ENCODE assay signal across 8 mouse cellular contexts in the genomic region with DNA sequence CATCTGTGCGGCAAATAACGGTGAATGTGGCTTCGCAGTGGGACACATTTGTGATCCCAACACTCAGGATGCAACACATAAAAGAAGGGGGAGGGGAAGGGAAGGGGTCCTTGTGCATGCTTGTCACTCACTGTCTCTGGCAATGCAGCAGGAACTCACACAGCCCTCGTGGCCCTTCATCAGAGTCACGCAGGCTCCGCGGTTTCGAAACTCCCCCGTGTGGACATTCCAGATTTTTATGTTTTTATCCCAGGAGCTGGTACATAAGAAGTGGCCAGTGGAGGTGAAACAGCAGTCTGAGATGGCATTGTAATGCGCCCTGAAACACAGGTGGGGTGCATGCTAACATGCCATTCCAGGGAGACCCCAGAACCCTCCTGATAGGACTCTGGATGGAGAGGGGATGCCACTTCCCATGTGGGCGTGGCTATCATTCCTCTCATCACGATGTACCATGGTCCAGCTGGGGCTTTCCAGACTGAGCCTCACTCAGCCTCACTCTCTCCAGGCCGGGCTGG. TPM values are rescaled to one million over a fixed set of nuclear protein-coding genes. Genes with fewer than 3 reads are reported as not detected.
A peak's percentile ranks its signal among the peaks of the same experiment; 100 is the strongest.
DNase-seq lines count a peak whose midpoint lies in the region; ATAC-seq and TF ChIP-seq lines count a peak whose summit lies in the region.

No protein-coding gene starts in this region.

- peak overlapping the region; percentile 53 for H3K4me2 ChIP-seq in heart, embryonic 15.5 days
- H3K4me2 ChIP-seq in lung, postnatal 0 days (replicated peaks; ENCODE audit: low read depth, low read length): no peak overlapping the region; the same call in 1 of the 2 replicates

- WGBS in heart, embryonic 15.5 days: 9% methylated on average over 13 of the region's 13 CpGs
- WGBS in lung, postnatal 0 days: 8% methylated on average over 12 of the region's 13 CpGs

- no peak for ATAC-seq in heart, embryonic 15.5 days (replicated peaks; ENCODE audit: insufficient number of reproducible peaks, insufficient read depth, low FRiP score, low read depth)
- ATAC-seq in lung, postnatal 0 days: peak; percentile 62

- H3K9me3 ChIP-seq in heart, embryonic 15.5 days (replicated peaks): no peaks in the 10 kb centered on the region
- H3K9me3 ChIP-seq in lung, postnatal 0 days (ENCODE audit: low read length): no peaks in the 10 kb centered on the region

- TF ChIP-seq CTCF in lung, postnatal 0 days (IDR thresholded peaks at IDR 0.05): peak; percentile 56

- no peaks in the 10 kb centered on the region for H3K36me3 ChIP-seq in heart, embryonic 15.5 days
- no peaks in the 10 kb centered on the region for H3K36me3 ChIP-seq in lung, postnatal 0 days (ENCODE audit: insufficient read depth, low read length)

- no peak overlapping the region for H3K27ac ChIP-seq in heart, embryonic 15.5 days
- no peak overlapping the region for H3K27ac ChIP-seq in lung, postnatal 0 days (ENCODE audit: low read length)

- intact Hi-C loops in gastrocnemius, postnatal 14 days (cut with DNase I; ENCODE audit: low total_unique reads): no loop called here

- peak overlapping the region; percentile 28 for H3K4me3 ChIP-seq in heart, embryonic 15.5 days
- no peak overlapping the region for H3K4me3 ChIP-seq in lung, postnatal 0 days (ENCODE audit: low read depth, low read length)

- H3K9ac ChIP-seq in heart, embryonic 15.5 days: no peak overlapping the region
- H3K9ac ChIP-seq in lung, postnatal 0 days (replicated peaks; ENCODE audit: low read depth): no peak overlapping the region

- no peak for TF ChIP-seq EP300 in lung, postnatal 0 days (IDR thresholded peaks at IDR 0.05)

- peaks cover 5% of the 10 kb centered on the region for H3K4me1 ChIP-seq in heart, embryonic 15.5 days (replicated peaks)
- no peaks in the 10 kb centered on the region for H3K4me1 ChIP-seq in lung, postnatal 0 days (ENCODE audit: insufficient read depth, low read depth, low read length)

- no peaks in the 10 kb centered on the region for H3K27me3 ChIP-seq in heart, embryonic 15.5 days
- no peaks in the 10 kb centered on the region for H3K27me3 ChIP-seq in lung, postnatal 0 days (replicated peaks; ENCODE audit: insufficient read depth, low read length)

- DNase-seq in right cerebral cortex, adult 18-20 months: peak; percentile 29
- DNase-seq in right cerebral cortex, postnatal 14 days: no peak
- peak; percentile 75 for DNase-seq in embryo, embryonic 11 days
- DNase-seq in kidney, postnatal 10 days: peak; percentile 59
- peak; percentile 36 for DNase-seq in lung, postnatal 0 days (ENCODE audit: low spot score)
- peak; percentile 35 for DNase-seq in right cerebral cortex, postnatal 4 days
- no peak for DNase-seq in gastrocnemius, postnatal 14 days

RNA-seq across cellular contexts. Expression of gene Lrp3, which starts 36.8 kb away (rescaled TPM):
- polyA plus RNA-seq in heart, embryonic 15.5 days (2015; fragmentation: Nextera tagmentation; extraction: Ambion mirVana): 1.8 and 2.9 TPM in 2 replicates
- polyA plus RNA-seq in lung, postnatal 0 days (2015; fragmentation: Nextera tagmentation; extraction: Ambion mirVana): 6.6 and 8.5 TPM in 2 replicates
- total RNA-seq in gastrocnemius, postnatal 14 days (2021): 1 to 10 TPM; 9.1 to 9.8 TPM

Comparison
In these comparisons a context has a peak if more than half of its experiments do, and no peak if none do; other contexts are left out.
1. DNase-seq: peak in right cerebral cortex, adult 18-20 months (single experiment), embryo, embryonic 11 days (single experiment), kidney, postnatal 10 days (single experiment), lung, postnatal 0 days (single experiment) and right cerebral cortex, postnatal 4 days (single experiment); none in right cerebral cortex, postnatal 14 days (single experiment) and gastrocnemius, postnatal 14 days (single experiment).